Mouse (Mus musculus): ENCODE measurements around the gene Hdac7. TPM values are rescaled to one million over a fixed set of nuclear protein-coding genes. Genes with fewer than 3 reads are reported as not detected.

Hdac7 gene
- polyA plus RNA-seq, 1 experiment: 827 TPM

DNA sequence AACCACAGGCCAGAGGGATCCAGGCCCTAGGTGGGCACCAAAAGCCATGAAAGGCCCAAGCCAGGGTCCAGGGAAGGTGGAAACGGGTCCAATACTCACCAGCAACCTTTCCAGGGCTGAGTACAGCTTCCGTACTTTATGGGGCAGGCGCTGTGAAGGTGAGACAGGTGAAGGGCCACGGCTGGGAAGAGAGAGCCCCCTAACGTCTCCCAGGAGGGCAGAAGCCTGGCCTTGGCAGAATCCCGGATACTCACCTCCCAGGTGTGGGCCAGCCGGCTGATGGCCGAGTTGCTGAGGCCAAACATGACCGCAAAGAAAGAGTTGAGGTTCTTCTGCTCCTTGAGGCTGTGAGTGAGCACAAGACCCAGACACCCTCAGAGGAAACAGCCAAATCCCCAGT lies 94.9 kb downstream of the Hdac7 start:
- peak overlapping the region; percentile 89 for H3K27ac ChIP-seq (ENCODE audit: control insufficient read depth, insufficient read depth, low read length)
- H3K27me3 ChIP-seq (ENCODE audit: control insufficient read depth, insufficient read depth, low read length): no peaks in the 10 kb centered on the region
- peaks cover 15% of the 10 kb centered on the region for H3K36me3 ChIP-seq (ENCODE audit: control insufficient read depth, insufficient read depth, low read length)
- H3K4me1 ChIP-seq (replicated peaks; ENCODE audit: control insufficient read depth, insufficient read depth, low read length): peaks cover 56% of the 10 kb centered on the region
- no peak for DNase-seq
- TF ChIP-seq CTCF (IDR thresholded peaks at IDR 0.05; ENCODE audit: borderline replicate concordance, control insufficient read depth, extremely low read depth, insufficient read depth, low read length, poor library complexity): no peak
- no peak for TF ChIP-seq POLR2A (IDR thresholded peaks at IDR 0.05; ENCODE audit: control insufficient read depth, extremely low read depth, insufficient read depth, low read length, poor library complexity)
- peak overlapping the region; percentile 87 for H3K4me3 ChIP-seq (ENCODE audit: control insufficient read depth, insufficient read depth, low read length)
- 34% methylated on average over 9 of the region's 9 CpGs for WGBS

- H3K4me3 ChIP-seq (ENCODE audit: control insufficient read depth, insufficient read depth, low read length): peak overlapping the region; percentile 87
- H3K36me3 ChIP-seq (ENCODE audit: control insufficient read depth, insufficient read depth, low read length): peaks cover 15% of the 10 kb centered on the region
- DNase-seq: no peak
- H3K27ac ChIP-seq (ENCODE audit: control insufficient read depth, insufficient read depth, low read length): peak overlapping the region; percentile 89
- 56% methylated on average over 4 of the region's 4 CpGs for WGBS
- H3K4me1 ChIP-seq (replicated peaks; ENCODE audit: control insufficient read depth, insufficient read depth, low read length): peaks cover 60% of the 10 kb centered on the region
- H3K27me3 ChIP-seq (ENCODE audit: control insufficient read depth, insufficient read depth, low read length): no peaks in the 10 kb centered on the region
- TF ChIP-seq CTCF (IDR thresholded peaks at IDR 0.05; ENCODE audit: borderline replicate concordance, control insufficient read depth, extremely low read depth, insufficient read depth, low read length, poor library complexity) (no peak), POLR2A (IDR thresholded peaks at IDR 0.05; ENCODE audit: control insufficient read depth, extremely low read depth, insufficient read depth, low read length, poor library complexity) (no peak)
Observed at GRCm38 (mm10) chr15:97748964-97749363, 95.3 kb downstream of the Hdac7 start.

- 7% methylated on average over 10 of the region's 10 CpGs for WGBS
- H3K27ac ChIP-seq (ENCODE audit: control insufficient read depth, insufficient read depth, low read length): peak overlapping the region; percentile 89
- peak; percentile 77 for DNase-seq
- H3K27me3 ChIP-seq (ENCODE audit: control insufficient read depth, insufficient read depth, low read length): no peaks in the 10 kb centered on the region
- no peak for TF ChIP-seq CTCF (IDR thresholded peaks at IDR 0.05; ENCODE audit: borderline replicate concordance, control insufficient read depth, extremely low read depth, insufficient read depth, low read length, poor library complexity)
- TF ChIP-seq POLR2A (IDR thresholded peaks at IDR 0.05; ENCODE audit: control insufficient read depth, extremely low read depth, insufficient read depth, low read length, poor library complexity): peak; percentile 72
- peaks cover 67% of the 10 kb centered on the region for H3K4me1 ChIP-seq (replicated peaks; ENCODE audit: control insufficient read depth, insufficient read depth, low read length)
- peaks cover 15% of the 10 kb centered on the region for H3K36me3 ChIP-seq (ENCODE audit: control insufficient read depth, insufficient read depth, low read length)
- H3K4me3 ChIP-seq (ENCODE audit: control insufficient read depth, insufficient read depth, low read length): peak overlapping the region; percentile 87
Observed at GRCm38 (mm10) chr15:97748309-97748708, 96.0 kb downstream of the Hdac7 start.

GRCm38 (mm10) chr15:97747486-97747885 lies 96.8 kb downstream of the Hdac7 start:
- WGBS: 71% methylated on average over 4 of the region's 4 CpGs
- Histone ChIP-seq H3K4me3 (ENCODE audit: control insufficient read depth, insufficient read depth, low read length) (0 out of 2 replicates have a peak overlapping the region, but pooled peaks have one; percentile 87), H3K27ac (ENCODE audit: control insufficient read depth, insufficient read depth, low read length) (peak overlapping the region; percentile 89), H3K27me3 (ENCODE audit: control insufficient read depth, insufficient read depth, low read length) (no peaks in the 10 kb centered on the region), H3K36me3 (ENCODE audit: control insufficient read depth, insufficient read depth, low read length) (peaks cover 15% of the 10 kb centered on the region), H3K4me1 (replicated peaks; ENCODE audit: control insufficient read depth, insufficient read depth, low read length) (peaks cover 75% of the 10 kb centered on the region)
- TF ChIP-seq POLR2A (IDR thresholded peaks at IDR 0.05; ENCODE audit: control insufficient read depth, extremely low read depth, insufficient read depth, low read length, poor library complexity): no peak
- no peak for DNase-seq

GRCm38 (mm10) chr15:97746748-97747147 lies 97.6 kb downstream of the Hdac7 start:
- H3K36me3 ChIP-seq (ENCODE audit: control insufficient read depth, insufficient read depth, low read length): peaks cover 15% of the 10 kb centered on the region
- peak overlapping the region; percentile 12 for H3K4me3 ChIP-seq (ENCODE audit: control insufficient read depth, insufficient read depth, low read length)
- peaks cover 82% of the 10 kb centered on the region for H3K4me1 ChIP-seq (replicated peaks; ENCODE audit: control insufficient read depth, insufficient read depth, low read length)
- TF ChIP-seq CTCF (IDR thresholded peaks at IDR 0.05; ENCODE audit: borderline replicate concordance, control insufficient read depth, extremely low read depth, insufficient read depth, low read length, poor library complexity): no peak
- no peak for TF ChIP-seq POLR2A (IDR thresholded peaks at IDR 0.05; ENCODE audit: control insufficient read depth, extremely low read depth, insufficient read depth, low read length, poor library complexity)
- H3K27me3 ChIP-seq (ENCODE audit: control insufficient read depth, insufficient read depth, low read length): no peaks in the 10 kb centered on the region
- WGBS: 96% methylated on average over 24 of the region's 24 CpGs
- H3K27ac ChIP-seq (ENCODE audit: control insufficient read depth, insufficient read depth, low read length): peak overlapping the region; percentile 89
- DNase-seq: no peak

DNA sequence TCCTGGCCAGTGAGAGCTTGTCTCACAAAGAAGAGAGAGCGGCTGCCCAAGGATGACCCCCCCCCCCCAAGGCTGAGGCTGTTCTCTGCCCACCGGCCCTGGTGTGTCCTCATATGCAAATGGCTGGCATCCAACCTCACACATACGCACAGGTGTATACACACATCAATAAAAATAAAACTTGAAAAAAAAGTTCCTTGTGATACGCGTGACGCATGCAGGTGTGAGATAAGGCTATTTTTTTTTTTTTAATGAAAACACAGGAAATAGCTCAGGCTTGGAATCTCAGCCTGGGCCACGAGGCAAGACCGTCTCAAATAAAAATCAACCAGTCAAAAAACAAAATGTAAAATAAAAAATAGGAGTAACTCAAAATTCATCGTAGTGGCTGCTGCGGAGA lies 98.0 kb downstream of the Hdac7 start:
- Histone ChIP-seq H3K4me1 (replicated peaks; ENCODE audit: control insufficient read depth, insufficient read depth, low read length) (peaks cover 87% of the 10 kb centered on the region), H3K27me3 (ENCODE audit: control insufficient read depth, insufficient read depth, low read length) (no peaks in the 10 kb centered on the region)
- no peak for TF ChIP-seq CTCF (IDR thresholded peaks at IDR 0.05; ENCODE audit: borderline replicate concordance, control insufficient read depth, extremely low read depth, insufficient read depth, low read length, poor library complexity)
- TF ChIP-seq POLR2A (IDR thresholded peaks at IDR 0.05; ENCODE audit: control insufficient read depth, extremely low read depth, insufficient read depth, low read length, poor library complexity): no peak

GRCm38 (mm10) chr15:97745331-97745730 lies 99.0 kb downstream of the Hdac7 start:
- no peak for TF ChIP-seq POLR2A (IDR thresholded peaks at IDR 0.05; ENCODE audit: control insufficient read depth, extremely low read depth, insufficient read depth, low read length, poor library complexity)
- no peak for TF ChIP-seq CTCF (IDR thresholded peaks at IDR 0.05; ENCODE audit: borderline replicate concordance, control insufficient read depth, extremely low read depth, insufficient read depth, low read length, poor library complexity)
- H3K27me3 ChIP-seq (ENCODE audit: control insufficient read depth, insufficient read depth, low read length): no peaks in the 10 kb centered on the region
- no peak for DNase-seq
- H3K27ac ChIP-seq (ENCODE audit: control insufficient read depth, insufficient read depth, low read length): peak overlapping the region; percentile 72
- 55% methylated on average over 10 of the region's 10 CpGs for WGBS
- peaks cover 90% of the 10 kb centered on the region for H3K4me1 ChIP-seq (replicated peaks; ENCODE audit: control insufficient read depth, insufficient read depth, low read length)
- peak overlapping the region; percentile 30 for H3K4me3 ChIP-seq (ENCODE audit: control insufficient read depth, insufficient read depth, low read length)
- H3K36me3 ChIP-seq (ENCODE audit: control insufficient read depth, insufficient read depth, low read length): peaks cover 15% of the 10 kb centered on the region

More for the DNA sequence above, 98.0 kb downstream of the Hdac7 start:
- 36% methylated on average over 10 of the region's 10 CpGs for whole genome bisulfite sequencing
- Histone ChIP-seq H3K36me3 (ENCODE audit: control insufficient read depth, insufficient read depth, low read length) (peaks cover 15% of the 10 kb centered on the region), H3K4me3 (ENCODE audit: control insufficient read depth, insufficient read depth, low read length) (no peak overlapping the region), H3K27ac (ENCODE audit: control insufficient read depth, insufficient read depth, low read length) (peak overlapping the region; percentile 89; the same call in 1 of the 2 replicates)
- no peak for DNase-seq
